Mouse (Mus musculus): Measurements from ENCODE around the gene Gm38100.

- TF ChIP-seq CTCF (IDR thresholded peaks at IDR 0.05; ENCODE audit: low read depth, low read length), result no peak
- no peak for TF ChIP-seq POLR2A (IDR thresholded peaks at IDR 0.05; ENCODE audit: borderline replicate concordance, low read depth, low read length)
These were observed 30.7 kb downstream of the Gm38100 start for GRCm38 (mm10) chr1:175950851-175951250.
